Mouse (Mus musculus) brain, embryonic 14.5 days (tissue): ENCODE measurements around the gene Snta1. TPM values are rescaled to one million over a fixed set of nuclear protein-coding genes. Genes with fewer than 3 reads are reported as not detected.

Experiments used
- DNase-seq: peaks from one replicate; pipeline ENCODE4 v3.0.0-alpha.2; 2011; ENCODE audit warnings: low read depth
- CTCF ChIP-seq: fragments of 200-500 bp; IDR thresholded peaks from 2 replicates; pipeline ENCODE4 v1.5.1; 2012; ENCODE audit warnings: inconsistent platforms, mild to moderate bottlenecking, moderate library complexity, borderline replicate concordance; ENCODE audit not compliant: insufficient read depth, insufficient read length; ENCODE audit errors: extremely low read depth
- POLR2A ChIP-seq: fragments of 200-500 bp; IDR thresholded peaks from 2 replicates; pipeline ENCODE4 v1.6.1; 2012; ENCODE audit warnings: mild to moderate bottlenecking, inconsistent platforms, borderline replicate concordance; ENCODE audit not compliant: poor library complexity, insufficient read depth, insufficient read length, severe bottlenecking; ENCODE audit errors: extremely low read depth
- polyA plus RNA-seq: library from polyadenylated mRNA; depleted of rRNA; stranded (reverse); fragments of >200 nt; gene quantifications from 2 replicates; pipeline ENCODE4 v1.2.3, GENCODE M21; 2012

Snta1 gene
- polyA plus RNA-seq, 1 experiment, result 11.6 TPM

DNA sequence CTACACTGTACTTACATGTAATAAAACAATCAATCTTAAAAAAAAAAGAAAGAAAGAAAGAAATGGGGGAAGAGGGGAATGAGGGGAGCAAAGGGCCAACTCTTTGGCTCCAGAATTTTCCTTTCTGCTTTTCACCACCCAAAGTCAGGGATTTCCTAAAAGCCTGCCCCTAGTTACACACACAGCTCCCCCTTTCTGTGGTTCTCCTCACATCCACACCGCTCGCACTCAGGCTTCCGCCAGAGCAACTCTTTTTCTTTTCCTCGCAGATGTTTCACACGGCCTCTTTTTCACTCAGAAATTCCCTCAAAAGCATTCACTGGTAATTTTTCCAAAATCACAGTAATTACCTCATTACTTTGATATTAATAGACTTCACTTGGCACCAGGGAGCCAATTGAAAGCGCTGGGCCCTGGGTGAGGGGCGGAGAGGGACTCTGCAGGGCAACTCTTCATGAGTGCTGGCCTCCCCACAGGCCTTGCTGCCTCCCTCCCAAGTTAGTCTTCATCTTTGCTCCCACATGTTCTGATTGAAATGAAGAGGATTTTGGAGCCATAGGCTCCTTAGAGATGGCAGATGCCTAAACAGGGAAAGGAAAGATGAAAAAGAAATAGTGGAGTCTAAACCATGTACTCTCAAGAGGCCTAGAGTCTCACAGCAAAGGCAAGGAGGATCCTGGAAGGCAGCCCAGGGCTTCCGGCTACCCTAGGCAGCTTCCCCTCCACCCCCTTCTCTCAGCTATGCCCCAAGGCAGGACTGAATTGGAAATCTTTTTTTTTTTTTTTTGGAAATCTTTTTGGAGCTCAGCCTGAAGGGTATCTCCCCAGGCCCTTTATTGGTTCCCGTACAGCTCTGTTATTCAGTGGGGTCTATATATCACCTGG is 12.0 kb upstream of the Snta1 start:
- TF ChIP-seq CTCF, result no peak
- TF ChIP-seq POLR2A, result no peak
- peak; percentile 79 for DNase-seq

DNA sequence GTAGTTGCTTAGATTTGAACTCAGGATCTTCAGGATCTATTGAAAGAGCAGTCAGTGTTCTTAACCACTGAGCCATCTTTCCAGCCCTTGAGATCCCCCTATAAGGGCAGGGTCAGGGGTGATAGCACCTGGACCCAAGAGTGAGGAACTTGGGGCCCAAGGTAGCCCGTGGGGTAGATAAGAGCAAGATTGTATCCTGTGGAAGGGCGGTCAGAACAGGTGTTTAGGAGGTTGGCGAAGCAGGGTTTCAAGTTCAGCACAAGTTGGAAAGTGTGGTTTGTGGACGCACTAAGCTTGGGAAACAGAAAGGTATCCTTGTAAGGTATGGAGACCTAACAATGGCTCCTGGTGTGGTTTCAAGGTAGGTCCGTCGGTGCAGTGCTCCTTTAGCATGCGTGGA is 10.1 kb upstream of the Snta1 start:
- no peak for DNase-seq
- TF ChIP-seq POLR2A (no peak), CTCF (no peak)

DNA sequence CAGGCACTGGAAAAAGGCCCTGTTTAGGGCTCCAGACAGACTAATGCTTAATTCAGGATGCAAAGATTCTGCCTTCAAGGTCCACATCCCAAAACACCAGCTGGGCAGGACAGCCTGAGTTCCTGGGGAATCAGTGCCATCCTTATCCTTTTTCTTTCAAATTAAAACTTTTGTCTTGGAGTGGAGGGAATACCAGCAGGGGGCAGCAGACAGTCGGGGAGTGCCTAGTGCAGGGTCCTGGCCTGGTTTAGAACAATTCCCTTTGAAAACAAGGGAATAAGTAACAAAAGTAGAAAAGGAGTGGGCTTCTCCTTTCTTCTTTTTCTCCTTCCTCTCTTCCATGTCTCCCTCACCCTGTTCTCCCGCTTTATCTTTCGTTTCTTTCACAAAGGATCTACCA is 9.2 kb upstream of the Snta1 start:
- TF ChIP-seq POLR2A (no peak), CTCF (peak; percentile 87)
- peak; percentile 86 for DNase-seq

DNA sequence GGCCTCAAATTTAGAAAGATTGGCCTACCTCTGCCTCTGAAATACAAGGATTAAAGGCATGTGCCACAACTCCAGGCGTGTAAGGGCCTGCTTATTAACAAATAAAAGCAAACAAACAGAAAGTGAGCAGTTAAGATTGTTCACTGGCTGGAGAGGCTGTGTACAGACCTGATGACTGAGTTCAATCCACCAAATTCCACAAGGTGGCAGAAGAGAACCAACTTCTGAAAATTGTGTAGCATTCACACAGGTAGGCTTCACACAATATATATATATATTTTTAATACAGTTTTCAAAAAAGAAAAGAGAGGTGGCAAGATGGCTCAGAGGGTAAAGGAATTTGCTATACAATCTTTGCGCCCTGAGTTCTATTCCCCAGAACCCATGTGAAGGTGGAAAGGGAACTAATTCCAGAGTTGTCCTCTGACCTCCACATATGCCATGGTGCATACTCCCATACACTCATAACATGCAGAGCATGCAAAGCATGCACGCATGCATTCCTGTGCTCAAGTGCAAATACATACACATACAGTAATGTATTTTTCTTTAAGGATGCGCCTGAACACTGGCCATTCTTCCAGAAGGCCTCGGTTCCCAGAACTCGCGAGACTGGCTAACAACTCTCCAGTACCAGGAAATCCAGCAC is 4.2 kb upstream of the Snta1 start:
- peak; percentile 80 for DNase-seq
- peak; percentile 57; the same call in 1 of the 2 replicates for TF ChIP-seq CTCF
- TF ChIP-seq POLR2A, result no peak

DNA sequence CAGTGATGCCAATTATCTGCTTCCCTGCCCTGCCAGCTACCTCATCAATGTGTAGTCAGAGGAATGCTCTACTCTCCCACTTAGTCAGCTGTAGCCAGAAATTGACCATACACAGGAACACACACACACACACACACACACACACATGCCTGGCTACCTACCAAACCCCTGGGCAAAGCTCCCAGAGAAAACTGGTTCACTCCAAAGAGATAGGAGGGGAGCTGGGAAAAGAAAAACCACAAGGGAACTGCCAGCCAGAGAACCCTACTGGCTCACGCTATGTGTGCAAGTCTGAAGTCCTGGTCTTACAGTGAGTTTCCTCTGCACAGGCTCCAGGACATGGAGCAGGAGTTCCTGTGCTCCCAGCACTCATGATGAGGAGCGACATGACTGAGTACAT is 2.5 kb upstream of the Snta1 start:
- TF ChIP-seq CTCF (no peak), POLR2A (no peak)
- DNase-seq, result peak; percentile 76

DNA sequence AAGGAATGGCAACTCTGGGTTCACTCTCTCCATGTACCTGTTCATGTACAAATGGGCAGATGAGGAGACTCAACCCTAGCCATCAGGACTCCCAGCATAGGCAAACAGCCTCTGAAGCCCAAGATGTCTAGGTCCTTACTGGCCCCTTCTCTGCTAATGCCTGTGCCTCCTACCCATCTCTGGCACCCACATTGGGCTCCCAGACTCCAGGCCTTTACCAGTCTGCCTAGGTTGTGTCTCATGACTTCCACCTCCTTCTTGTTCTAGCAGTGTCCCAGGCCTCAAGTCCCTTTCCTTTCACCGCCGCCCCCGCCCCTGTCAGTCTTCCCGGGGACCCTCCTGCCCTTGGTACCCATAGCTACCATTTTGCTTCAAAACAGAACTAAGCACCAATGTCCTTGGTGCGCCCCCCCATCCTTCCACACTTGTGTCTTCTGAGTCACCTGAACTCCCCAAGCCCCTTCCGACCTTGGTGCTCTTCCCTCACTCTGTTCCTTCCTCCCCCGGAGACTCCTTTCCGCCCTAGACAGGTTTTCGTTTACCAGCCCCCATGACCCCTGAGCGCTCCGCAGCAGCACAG is 746 bp downstream of the Snta1 start:
- no peak for DNase-seq
- TF ChIP-seq CTCF (no peak), POLR2A (no peak)

DNA sequence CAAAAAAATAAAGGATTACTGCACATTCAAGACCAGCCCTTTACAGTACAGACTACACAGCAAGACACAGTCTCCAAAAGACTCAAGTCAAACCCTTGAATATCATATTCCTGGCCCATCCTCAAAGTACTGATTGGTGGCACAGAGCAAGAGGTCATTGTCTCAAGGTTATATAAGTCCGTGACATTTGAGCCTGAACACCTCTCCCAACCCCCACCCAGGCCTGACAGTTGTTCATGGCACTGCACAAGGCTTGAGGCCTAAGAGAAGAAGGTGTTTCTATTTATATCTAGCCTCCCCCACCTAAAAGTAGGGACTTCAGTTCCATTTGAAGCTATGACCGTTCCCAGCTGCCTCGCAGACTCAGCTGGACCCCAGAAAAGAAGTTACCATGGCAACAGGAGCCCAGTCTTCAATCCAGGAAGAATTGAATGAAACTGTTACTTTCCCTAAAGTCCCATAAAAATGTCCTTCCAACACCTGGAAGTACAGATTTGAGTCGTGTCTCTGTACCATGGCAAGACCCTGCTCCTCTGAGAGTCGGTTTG is 2.4 kb downstream of the Snta1 start:
- peak; percentile 50 for DNase-seq
- TF ChIP-seq POLR2A (no peak), CTCF (no peak)

DNA sequence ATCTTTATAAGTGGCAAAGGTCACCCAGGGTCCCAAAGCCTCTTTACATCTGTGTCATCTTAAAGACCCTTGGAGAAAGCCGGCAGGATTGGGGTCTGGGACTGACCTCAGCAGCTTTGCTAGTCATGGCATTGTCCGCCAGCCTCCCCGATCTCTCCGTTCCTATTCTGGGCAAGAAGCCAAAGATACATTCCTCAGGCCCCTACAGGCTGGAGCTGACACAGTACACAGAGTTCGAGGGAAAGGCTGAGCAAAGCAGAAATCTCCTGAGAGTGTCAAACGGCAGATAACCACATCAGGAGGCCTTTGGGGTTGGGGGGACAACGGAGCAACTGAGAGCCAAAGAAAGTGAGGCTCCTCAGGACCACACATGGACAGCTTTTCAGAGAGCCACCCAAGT is 5.1 kb downstream of the Snta1 start:
- TF ChIP-seq POLR2A, result no peak
- peak; percentile 31; the same call in 1 of the 2 replicates for TF ChIP-seq CTCF
- DNase-seq, result peak; percentile 85

DNA sequence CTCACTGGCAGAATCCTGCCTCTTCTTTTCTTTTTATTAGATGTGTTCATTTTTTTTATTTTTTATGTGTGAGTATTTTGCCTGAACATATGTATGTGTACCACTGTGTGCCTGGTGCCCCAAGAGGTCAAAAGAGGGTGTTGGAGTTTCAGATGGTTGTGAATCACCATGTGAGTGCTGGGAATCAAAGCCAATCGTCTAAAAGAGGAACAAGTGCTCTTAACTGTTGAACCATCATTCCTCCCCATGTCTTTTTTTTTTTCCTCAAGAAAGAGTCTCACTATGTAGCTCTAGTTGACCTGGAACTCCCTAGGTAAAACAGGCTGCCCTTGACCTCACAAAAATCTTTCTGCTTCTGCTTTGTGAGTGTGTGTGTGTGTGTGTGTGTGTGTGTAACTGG is 5.9 kb downstream of the Snta1 start:
- TF ChIP-seq CTCF (no peak), POLR2A (no peak)
- no peak for DNase-seq

DNA sequence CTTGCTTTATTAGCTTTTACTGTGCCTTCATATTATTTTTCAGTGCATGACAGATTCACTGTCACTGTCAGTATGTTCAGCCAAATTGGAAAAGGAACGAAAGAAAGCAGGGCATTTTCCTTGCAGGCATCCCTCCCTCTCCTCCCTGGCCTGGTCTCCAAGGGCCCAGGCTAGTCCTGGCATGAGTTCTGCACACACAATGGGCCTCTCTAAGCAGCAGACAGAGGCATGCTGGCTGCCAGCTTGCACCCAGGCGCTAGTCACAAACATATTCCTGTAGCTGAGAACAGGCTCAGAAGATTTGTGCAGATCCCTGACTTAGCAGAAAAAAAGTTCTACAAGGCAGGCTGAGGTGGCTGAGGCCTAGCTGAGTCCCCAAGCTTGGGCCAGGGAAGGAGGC is 8.6 kb downstream of the Snta1 start:
- peak; percentile 86 for DNase-seq
- no peak for TF ChIP-seq CTCF
- no peak for TF ChIP-seq POLR2A

DNA sequence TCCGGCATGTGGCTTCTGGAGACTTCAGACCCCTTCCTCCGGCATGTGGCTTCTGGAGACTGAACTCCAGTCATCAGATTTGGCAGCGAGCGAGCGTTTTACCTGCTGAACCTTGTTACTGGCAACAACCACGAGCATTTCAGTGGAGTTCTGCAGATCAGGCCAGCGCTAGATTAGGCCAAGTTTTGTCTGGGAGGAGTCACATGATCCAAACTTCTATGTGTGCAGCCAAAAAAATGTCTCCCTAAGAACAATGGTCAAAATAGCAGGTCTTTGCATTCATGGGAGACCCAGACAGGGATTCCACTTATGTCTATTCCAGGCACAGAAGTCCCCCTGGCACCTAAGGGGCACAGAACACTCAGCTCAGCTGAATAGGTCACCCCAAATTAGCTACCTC is 9.6 kb downstream of the Snta1 start:
- DNase-seq, result peak; percentile 48
- no peak for TF ChIP-seq CTCF
- TF ChIP-seq POLR2A, result no peak

DNA sequence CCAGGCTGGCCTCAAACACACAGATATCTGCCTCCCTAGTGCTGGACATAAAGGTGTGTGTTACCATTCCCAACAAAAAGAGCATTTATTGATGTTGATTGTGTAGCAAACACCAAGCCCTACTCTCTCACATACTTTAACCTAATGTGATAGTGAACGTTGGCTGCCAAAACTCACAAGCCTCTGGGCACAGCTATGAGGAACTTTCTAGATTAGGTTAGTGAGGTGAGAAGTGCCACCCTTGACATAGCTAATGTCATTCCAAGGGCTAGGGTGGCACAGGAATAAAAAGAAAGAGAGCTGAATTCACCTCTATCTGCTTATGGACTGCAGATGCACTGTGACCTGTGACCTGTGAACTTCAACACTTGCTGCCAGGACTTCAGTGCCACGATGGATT is 11.4 kb downstream of the Snta1 start:
- TF ChIP-seq CTCF, result no peak
- TF ChIP-seq POLR2A, result no peak
- DNase-seq, result no peak

DNA sequence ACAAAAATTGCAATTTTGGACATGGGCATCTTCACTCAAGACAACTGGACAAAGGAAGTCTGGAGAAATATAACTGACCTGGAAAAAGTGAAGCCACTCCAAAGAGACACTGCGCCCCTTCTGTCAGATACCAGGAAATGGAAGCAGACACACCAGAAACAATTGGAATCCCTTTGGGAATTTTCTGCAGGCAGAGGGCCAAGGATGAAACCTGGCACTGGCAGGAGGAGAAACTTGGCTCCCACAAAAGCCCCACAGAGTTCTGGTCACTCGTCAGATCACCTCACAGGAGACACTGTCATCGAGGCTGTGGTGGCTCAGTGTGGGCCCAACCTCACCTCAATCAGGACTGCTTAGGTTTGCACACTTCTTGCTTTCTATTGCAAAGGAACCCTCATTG is 13.3 kb downstream of the Snta1 start:
- no peak for DNase-seq
- TF ChIP-seq CTCF (no peak), POLR2A (no peak)
